Mouse (Mus musculus): Measurements from ENCODE around the gene Rtn3. TPM values are rescaled to one million over a fixed set of nuclear protein-coding genes. Genes with fewer than 3 reads are reported as not detected.

Rtn3 gene
- polyA plus RNA-seq, 1 experiment from 2014 or later = 566 TPM

GRCm38 (mm10) chr19:7482266-7482598 lies 849 bp downstream of the Rtn3 start:
- Histone ChIP-seq H3K4me1 (replicated peaks) (peaks cover 42% of the 10 kb centered on the region), H3K27me3 (no peaks in the 10 kb centered on the region), H3K4me2 (replicated peaks) (peak overlapping the region; percentile 80), H3K9ac (replicated peaks) (peak overlapping the region; percentile 100), H3K9me3 (no peaks in the 10 kb centered on the region), H3K36me3 (no peaks in the 10 kb centered on the region; the same call in 1 of the 2 replicates), H3K27ac (peak overlapping the region; percentile 100), H3K4me3 (replicated peaks) (peak overlapping the region; percentile 97)
- WGBS = 0% methylated on average over 7 of the region's 7 CpGs
- no peak for ATAC-seq

GRCm38 (mm10) chr19:7481541-7482265 lies 1.4 kb downstream of the Rtn3 start:
- ATAC-seq = peak; percentile 53
- Histone ChIP-seq H3K9me3 (no peaks in the 10 kb centered on the region), H3K4me3 (replicated peaks) (peak overlapping the region; percentile 97), H3K9ac (replicated peaks) (peak overlapping the region; percentile 100), H3K4me2 (replicated peaks) (peak overlapping the region; percentile 80), H3K27ac (peak overlapping the region; percentile 100), H3K27me3 (no peaks in the 10 kb centered on the region), H3K36me3 (no peaks in the 10 kb centered on the region; the same call in 1 of the 2 replicates), H3K4me1 (replicated peaks) (peaks cover 46% of the 10 kb centered on the region)
- 1% methylated on average over 12 of the region's 12 CpGs for WGBS

GRCm38 (mm10) chr19:7479751-7480248 lies 3.3 kb downstream of the Rtn3 start:
- no peak overlapping the region for H3K27ac ChIP-seq
- H3K36me3 ChIP-seq = no peaks in the 10 kb centered on the region; the same call in 1 of the 2 replicates
- no peak for ATAC-seq
- peak overlapping the region; percentile 97 for H3K4me3 ChIP-seq (replicated peaks)
- H3K9me3 ChIP-seq = no peaks in the 10 kb centered on the region
- peaks cover 46% of the 10 kb centered on the region for H3K4me1 ChIP-seq (replicated peaks)
- H3K27me3 ChIP-seq = no peaks in the 10 kb centered on the region
- peak overlapping the region; percentile 80 for H3K4me2 ChIP-seq (replicated peaks)
- H3K9ac ChIP-seq (replicated peaks) = no peak overlapping the region
- 95% methylated on average over 3 of the region's 3 CpGs for WGBS

GRCm38 (mm10) chr19:7470643-7471042 lies 12.4 kb downstream of the Rtn3 start:
- Histone ChIP-seq H3K27ac (no peak overlapping the region), H3K9ac (replicated peaks) (no peak overlapping the region), H3K4me1 (replicated peaks) (peaks cover 6% of the 10 kb centered on the region; the same call in 1 of the 2 replicates), H3K4me2 (replicated peaks) (no peak overlapping the region), H3K9me3 (no peaks in the 10 kb centered on the region), H3K27me3 (no peaks in the 10 kb centered on the region), H3K36me3 (peaks cover 30% of the 10 kb centered on the region), H3K4me3 (replicated peaks) (no peak overlapping the region)
- no peak for ATAC-seq
- WGBS = 94% methylated on average over 2 of the region's 2 CpGs

GRCm38 (mm10) chr19:7467915-7468314 lies 15.2 kb downstream of the Rtn3 start:
- Histone ChIP-seq H3K4me1 (replicated peaks) (peaks cover 6% of the 10 kb centered on the region; the same call in 1 of the 2 replicates), H3K27ac (no peak overlapping the region), H3K9me3 (no peaks in the 10 kb centered on the region), H3K36me3 (peaks cover 28% of the 10 kb centered on the region), H3K4me3 (replicated peaks) (no peak overlapping the region), H3K27me3 (no peaks in the 10 kb centered on the region), H3K4me2 (replicated peaks) (no peak overlapping the region), H3K9ac (replicated peaks) (no peak overlapping the region)
- ATAC-seq = no peak

GRCm38 (mm10) chr19:7459370-7459769 lies 23.7 kb downstream of the Rtn3 start:
- H3K4me1 ChIP-seq (replicated peaks) = 0 out of 2 replicates have a peak, but pooled peaks cover 16% of the 10 kb centered on the region
- peaks cover 24% of the 10 kb centered on the region; the same call in 1 of the 2 replicates for H3K36me3 ChIP-seq
- H3K4me3 ChIP-seq (replicated peaks) = no peak overlapping the region
- ATAC-seq = no peak
- no peaks in the 10 kb centered on the region for H3K27me3 ChIP-seq
- 86% methylated on average over 2 of the region's 2 CpGs for WGBS
- H3K4me2 ChIP-seq (replicated peaks) = no peak overlapping the region
- no peak overlapping the region for H3K27ac ChIP-seq
- H3K9ac ChIP-seq (replicated peaks) = no peak overlapping the region
- no peaks in the 10 kb centered on the region for H3K9me3 ChIP-seq

- H3K4me1 ChIP-seq (replicated peaks) = 0 out of 2 replicates have a peak, but pooled peaks cover 16% of the 10 kb centered on the region
- no peak for ATAC-seq
These were observed 24.2 kb downstream of the Rtn3 start for GRCm38 (mm10) chr19:7458901-7459300.

GRCm38 (mm10) chr19:7456803-7457202 lies 26.3 kb downstream of the Rtn3 start:
- Histone ChIP-seq H3K4me1 (replicated peaks) (0 out of 2 replicates have a peak, but pooled peaks cover 16% of the 10 kb centered on the region), H3K9me3 (no peaks in the 10 kb centered on the region), H3K27ac (no peak overlapping the region), H3K9ac (replicated peaks) (no peak overlapping the region), H3K4me3 (replicated peaks) (no peak overlapping the region), H3K4me2 (replicated peaks) (no peak overlapping the region), H3K27me3 (no peaks in the 10 kb centered on the region), H3K36me3 (peaks cover 19% of the 10 kb centered on the region; the same call in 1 of the 2 replicates)
- no peak for ATAC-seq
- WGBS = 86% methylated on average over 2 of the region's 2 CpGs

More at GRCm38 (mm10) chr19:7458901-7459300, 24.2 kb downstream of the Rtn3 start:
- Histone ChIP-seq H3K27ac (no peak overlapping the region), H3K4me3 (replicated peaks) (no peak overlapping the region), H3K9ac (replicated peaks) (no peak overlapping the region), H3K36me3 (peaks cover 24% of the 10 kb centered on the region; the same call in 1 of the 2 replicates), H3K4me2 (replicated peaks) (no peak overlapping the region), H3K27me3 (no peaks in the 10 kb centered on the region), H3K9me3 (no peaks in the 10 kb centered on the region)

GRCm38 (mm10) chr19:7445596-7445995 lies 37.5 kb downstream of the Rtn3 start:
- Histone ChIP-seq H3K27ac (no peak overlapping the region), H3K4me3 (replicated peaks) (no peak overlapping the region), H3K27me3 (no peaks in the 10 kb centered on the region), H3K36me3 (peaks cover 38% of the 10 kb centered on the region), H3K4me2 (replicated peaks) (no peak overlapping the region), H3K9ac (replicated peaks) (no peak overlapping the region), H3K4me1 (replicated peaks) (peaks cover 9% of the 10 kb centered on the region; the same call in 1 of the 2 replicates), H3K9me3 (0 out of 2 replicates have a peak, but pooled peaks cover 3% of the 10 kb centered on the region)
- no peak for ATAC-seq
- WGBS = 93% methylated on average over 1 of the region's 1 CpGs

- Histone ChIP-seq H3K27me3 (no peaks in the 10 kb centered on the region), H3K36me3 (peaks cover 37% of the 10 kb centered on the region), H3K27ac (no peak overlapping the region), H3K4me2 (replicated peaks) (no peak overlapping the region), H3K9me3 (0 out of 2 replicates have a peak, but pooled peaks cover 3% of the 10 kb centered on the region), H3K4me3 (replicated peaks) (no peak overlapping the region), H3K9ac (replicated peaks) (no peak overlapping the region), H3K4me1 (replicated peaks) (peaks cover 9% of the 10 kb centered on the region; the same call in 1 of the 2 replicates)
- no peak for ATAC-seq
- WGBS = 96% methylated on average over 2 of the region's 2 CpGs
These were observed 38.0 kb downstream of the Rtn3 start for GRCm38 (mm10) chr19:7445105-7445504.

GRCm38 (mm10) chr19:7441493-7441892 lies 41.6 kb downstream of the Rtn3 start:
- no peak overlapping the region for H3K4me3 ChIP-seq (replicated peaks)
- H3K4me2 ChIP-seq (replicated peaks) = no peak overlapping the region
- peak overlapping the region; percentile 51 for H3K27ac ChIP-seq
- peak; percentile 77 for ATAC-seq
- H3K36me3 ChIP-seq = peaks cover 24% of the 10 kb centered on the region
- H3K27me3 ChIP-seq = no peaks in the 10 kb centered on the region
- H3K9ac ChIP-seq (replicated peaks) = no peak overlapping the region
- H3K9me3 ChIP-seq = 0 out of 2 replicates have a peak, but pooled peaks cover 3% of the 10 kb centered on the region
- H3K4me1 ChIP-seq (replicated peaks) = peaks cover 12% of the 10 kb centered on the region
- WGBS = 66% methylated on average over 14 of the region's 14 CpGs

GRCm38 (mm10) chr19:7438295-7438694 lies 44.8 kb downstream of the Rtn3 start:
- no peak for ATAC-seq
- H3K27ac ChIP-seq = no peak overlapping the region
- peaks cover 14% of the 10 kb centered on the region for H3K4me1 ChIP-seq (replicated peaks)

More at GRCm38 (mm10) chr19:7438295-7438694, 44.8 kb downstream of the Rtn3 start:
- Histone ChIP-seq H3K4me3 (replicated peaks) (no peak overlapping the region), H3K4me2 (replicated peaks) (no peak overlapping the region), H3K9ac (replicated peaks) (no peak overlapping the region), H3K36me3 (peaks cover 25% of the 10 kb centered on the region), H3K27me3 (no peaks in the 10 kb centered on the region), H3K9me3 (no peaks in the 10 kb centered on the region)
